Mouse (Mus musculus) stomach, postnatal 0 days (tissue): Measurements from ENCODE around the gene Acaca.

Source experiments
- CTCF ChIP-seq: IDR thresholded peaks from 2 replicates; pipeline ENCODE4 v1.5.1; 2016; ENCODE audit warnings: antibody characterized with exemption, low read depth, mild to moderate bottlenecking, moderate library complexity
- EP300 ChIP-seq: optimal IDR thresholded peaks from 2 replicates; pipeline ENCODE3; 2016; ENCODE audit warnings: antibody characterized with exemption

DNA sequence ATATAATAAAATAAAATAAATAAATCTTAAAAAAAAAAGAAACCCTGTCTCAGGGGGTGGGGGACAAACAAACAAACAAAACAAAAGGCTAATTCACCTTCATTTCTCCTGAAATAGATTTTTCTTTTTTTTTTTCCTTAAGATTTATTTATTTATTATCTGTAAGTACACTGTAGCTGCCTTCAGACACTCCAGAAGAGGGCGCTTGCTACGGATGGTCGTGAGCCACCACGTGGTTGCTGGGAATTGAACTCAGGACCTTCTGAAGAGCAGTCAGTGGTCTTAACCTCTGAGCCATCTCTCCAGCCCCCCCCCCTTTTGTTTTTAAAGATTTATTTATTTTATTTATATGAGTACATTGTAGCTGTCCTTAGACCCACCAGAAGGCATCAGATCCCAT, 1.5 kb upstream of the Acaca start:
- TF ChIP-seq CTCF = peak; percentile 47
- no peak for TF ChIP-seq EP300
